Mouse (Mus musculus): ENCODE measurements around the gene Sfi1.
A peak's percentile ranks its signal among the peaks of the same experiment; 100 is the strongest.
"Not testable (repeated sequence)": the region's sequence is repeated elsewhere in the genome, so short reads cannot be mapped to it uniquely, and the experiment has no call there.

Sfi1 gene

DNA sequence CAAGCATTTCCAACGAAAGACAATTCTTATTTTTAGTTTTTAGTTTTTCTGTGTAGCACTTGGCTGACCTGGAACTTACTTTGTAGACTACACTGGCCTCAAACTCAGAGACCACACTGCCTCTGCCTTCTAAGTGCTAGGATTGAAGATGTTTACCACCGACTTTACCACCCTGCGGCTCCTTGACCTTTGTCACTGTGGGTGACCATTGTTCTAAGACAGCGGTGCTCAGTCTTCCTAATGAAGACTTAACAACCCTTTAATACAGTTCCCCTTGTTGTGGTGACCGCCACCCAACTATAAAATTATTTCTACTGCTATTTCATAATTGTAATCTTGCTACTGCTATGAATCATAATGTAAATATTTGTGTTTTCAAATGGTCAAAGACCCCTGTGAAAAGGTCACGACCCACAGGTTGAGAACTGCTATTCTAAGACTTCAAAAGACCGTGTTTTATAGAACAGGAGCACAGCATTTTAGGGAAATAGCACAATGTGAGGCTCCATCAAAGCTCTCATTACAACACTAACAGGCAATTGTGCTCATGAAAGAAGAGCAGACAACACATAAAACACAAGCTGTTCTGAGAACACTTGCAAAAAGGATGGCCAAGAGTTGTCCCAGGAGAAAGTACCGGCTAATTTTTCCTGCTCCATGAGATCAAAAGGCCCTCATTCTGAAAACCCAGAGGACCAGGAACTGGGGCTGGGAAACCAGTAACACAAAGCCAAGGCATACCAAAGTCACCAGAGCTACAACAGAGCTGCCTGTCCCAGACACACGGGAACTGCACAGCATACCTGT lies 47.7 kb downstream of the Sfi1 start:
- DNase-seq (ENCODE audit: low read depth) = not testable (repeated sequence)

DNA sequence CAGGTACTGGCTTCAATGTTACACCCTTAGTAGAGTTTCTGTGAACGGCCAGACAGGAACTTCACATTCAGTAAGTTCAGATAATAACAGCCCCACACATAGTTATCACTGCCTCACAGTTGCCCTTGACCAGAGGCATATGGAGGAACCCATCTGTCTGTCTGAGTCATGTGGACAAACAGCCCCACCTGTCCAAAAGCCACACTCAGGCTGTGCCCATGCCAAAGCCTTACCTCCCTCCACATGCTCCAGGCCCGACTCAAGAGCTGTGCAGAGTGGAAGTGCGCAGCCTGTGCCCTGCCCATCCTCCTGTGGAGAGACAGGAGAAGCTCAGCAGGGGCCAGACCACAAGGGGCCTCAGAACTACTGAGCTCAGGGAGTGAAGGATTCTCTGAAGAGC lies 49.3 kb downstream of the Sfi1 start:
- DNase-seq (ENCODE audit: low read depth) = not testable (repeated sequence)

DNA sequence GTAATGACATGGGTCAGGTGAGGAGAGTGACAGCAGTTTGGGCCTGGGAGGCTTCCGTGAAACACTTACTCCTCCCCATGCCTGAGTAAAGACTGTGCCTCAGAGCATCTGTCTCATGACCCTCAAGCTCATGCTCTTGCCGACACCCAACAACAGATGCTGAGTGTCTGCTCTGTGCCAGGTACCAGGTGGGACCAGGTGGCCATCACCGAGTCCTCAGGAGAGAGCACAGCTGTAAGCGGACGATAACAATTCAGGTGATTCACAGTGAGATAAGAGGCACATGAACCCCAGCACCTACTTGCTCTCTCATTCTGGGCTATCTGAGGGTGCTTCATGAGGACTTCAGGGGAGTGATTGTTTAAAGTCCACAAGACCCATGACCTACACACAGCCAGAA lies 50.9 kb downstream of the Sfi1 start:
- not testable (repeated sequence) for DNase-seq (ENCODE audit: low read depth)

DNA sequence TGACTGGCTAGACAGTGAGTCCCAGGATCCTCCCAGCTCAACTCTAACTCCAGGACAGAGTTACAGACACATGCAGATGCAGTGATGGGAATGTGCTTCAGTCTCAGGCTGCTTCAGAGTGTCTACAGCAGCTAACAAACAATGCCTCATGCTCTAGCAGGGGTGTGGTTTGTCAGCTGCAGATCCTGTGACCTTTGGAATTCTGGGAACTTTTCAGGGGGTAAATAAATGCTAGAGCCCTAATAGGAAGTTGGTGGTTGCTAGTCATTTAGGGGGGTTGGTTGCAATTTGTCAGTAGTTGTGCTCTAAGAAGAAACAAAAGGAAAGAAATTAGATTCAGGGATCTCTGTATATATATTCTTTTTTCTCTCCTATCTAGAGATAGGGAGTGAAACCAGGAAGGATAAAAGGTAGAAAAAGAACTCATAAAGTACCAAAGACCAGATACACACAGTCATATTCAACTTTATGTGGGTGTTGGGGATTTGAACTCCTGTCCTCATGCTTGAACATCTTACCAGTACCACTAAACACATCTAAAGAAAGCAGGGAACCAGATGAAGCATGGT lies 52.2 kb downstream of the Sfi1 start:
- DNase-seq (ENCODE audit: low read depth) = not testable (repeated sequence)

DNA sequence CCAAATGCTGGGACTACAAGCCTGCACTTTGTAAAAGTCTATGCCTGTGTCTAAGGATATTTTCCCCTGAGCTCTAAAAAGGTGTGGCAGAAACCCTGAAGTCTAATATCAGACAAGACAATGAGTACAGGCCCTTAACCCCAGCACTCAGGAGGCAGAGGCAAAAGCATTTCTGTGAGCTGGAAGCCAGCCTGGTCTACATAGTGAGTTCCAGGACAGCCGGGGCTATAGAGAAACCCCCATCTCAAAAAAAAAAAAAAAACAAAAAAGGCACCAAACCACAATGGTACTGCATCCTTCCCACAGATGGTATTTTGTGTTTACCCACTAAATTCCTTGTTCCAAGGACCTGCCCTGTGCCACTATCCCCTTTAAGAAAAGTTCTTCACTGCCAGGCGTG lies 54.9 kb downstream of the Sfi1 start:
- DNase-seq (ENCODE audit: low read depth) = not testable (repeated sequence)

DNA sequence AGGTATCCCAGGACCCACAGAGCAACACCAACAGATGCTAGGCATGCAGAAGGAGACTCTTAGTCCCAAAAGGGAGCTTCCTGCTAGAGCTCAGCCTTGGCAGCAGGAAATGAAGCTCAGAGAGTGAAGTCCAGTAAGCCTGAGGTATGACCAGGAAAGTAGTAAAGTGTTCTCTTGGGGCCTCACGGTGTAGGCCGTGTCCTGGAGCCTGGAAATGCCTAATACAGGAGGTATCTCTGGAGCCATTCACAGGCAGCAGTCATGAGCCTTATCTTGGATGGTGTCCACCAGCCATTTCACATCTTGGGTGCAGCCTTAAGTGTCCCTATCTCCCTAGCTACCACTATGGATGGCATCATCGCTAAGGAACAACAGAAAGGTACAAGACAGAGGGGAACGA lies 56.0 kb downstream of the Sfi1 start:
- DNase-seq (ENCODE audit: low read depth) = not testable (repeated sequence)

DNA sequence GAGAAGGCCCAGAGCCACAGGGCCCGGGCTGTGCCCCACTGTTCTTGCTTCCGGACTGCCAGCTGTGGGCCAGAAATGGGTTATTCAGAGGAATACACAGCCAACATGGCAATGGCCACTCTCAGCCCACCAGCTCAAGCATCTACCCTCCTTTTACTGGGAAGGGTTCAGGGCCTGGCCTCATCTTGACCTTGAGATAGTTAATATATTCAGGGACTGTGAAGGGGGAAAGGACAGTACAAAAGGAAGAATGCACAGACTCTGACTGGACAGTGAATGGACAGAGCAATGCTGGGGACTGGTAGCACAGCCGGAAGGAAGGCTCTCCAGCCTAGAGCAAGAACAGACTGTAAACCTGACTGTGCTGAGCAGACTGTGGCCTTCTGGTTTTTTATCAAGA lies 57.3 kb downstream of the Sfi1 start:
- not testable (repeated sequence) for DNase-seq (ENCODE audit: low read depth)

DNA sequence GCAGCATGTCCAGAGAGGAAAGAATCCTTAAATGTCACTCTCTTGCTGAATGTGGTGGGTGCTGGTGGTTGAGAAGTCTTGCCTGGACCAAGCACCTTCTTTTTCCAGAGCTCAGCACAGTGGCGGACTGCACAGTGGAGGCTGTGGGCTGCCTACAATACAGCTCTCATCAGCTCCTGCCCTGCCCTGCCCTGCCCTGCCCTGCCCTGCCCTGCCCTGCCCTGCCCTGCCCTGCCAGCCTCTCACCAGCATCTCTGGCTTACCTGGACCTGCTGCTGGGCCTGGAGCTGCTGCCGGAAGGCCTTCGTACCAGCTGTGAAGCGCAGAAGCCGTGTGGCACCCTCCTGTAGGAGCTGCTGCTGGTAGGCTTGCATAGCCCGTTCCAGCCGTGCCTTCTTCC lies 57.9 kb downstream of the Sfi1 start:
- not testable (repeated sequence) for DNase-seq (ENCODE audit: low read depth)

DNA sequence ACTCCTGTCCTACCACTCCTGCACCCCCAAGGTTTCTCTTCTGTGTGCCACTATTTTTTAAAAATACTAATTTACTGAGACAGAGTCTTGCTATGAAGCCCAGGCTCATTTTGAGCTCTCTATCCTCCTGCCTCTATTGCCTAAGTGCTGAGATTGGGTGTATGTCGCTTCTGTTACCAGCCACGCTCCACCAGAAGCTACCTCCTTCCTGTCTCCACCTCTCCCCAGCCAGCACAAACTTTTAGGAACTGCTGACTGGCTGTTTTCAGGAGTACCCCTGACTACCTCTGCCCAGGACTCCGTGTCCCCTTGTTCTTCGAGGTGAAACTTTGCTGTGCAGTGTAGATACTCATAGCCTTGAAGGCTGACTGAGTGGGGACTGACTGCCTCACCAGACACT lies 59.9 kb downstream of the Sfi1 start:
- DNase-seq (ENCODE audit: low read depth) = not testable (repeated sequence)

DNA sequence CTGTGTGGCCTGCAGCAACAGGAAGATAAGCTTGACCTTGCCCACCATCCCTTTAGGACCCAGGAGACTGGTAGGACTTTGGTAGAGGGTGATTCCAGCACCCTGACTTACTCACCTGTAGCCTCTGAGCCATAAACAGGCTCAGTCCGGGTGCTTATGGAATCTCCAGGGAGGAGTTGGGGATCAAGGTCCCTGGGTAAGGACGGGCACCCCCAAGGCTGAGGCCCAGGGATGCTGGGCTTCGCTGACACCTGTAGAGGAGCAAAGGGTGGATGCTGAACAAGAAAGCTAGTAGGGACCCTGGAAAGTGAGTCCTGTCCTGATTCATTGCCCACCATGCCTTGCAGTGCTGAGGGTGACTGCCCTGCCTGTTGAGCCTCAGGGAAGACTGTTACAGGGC lies 60.3 kb downstream of the Sfi1 start:
- DNase-seq (ENCODE audit: low read depth) = not testable (repeated sequence)

DNA sequence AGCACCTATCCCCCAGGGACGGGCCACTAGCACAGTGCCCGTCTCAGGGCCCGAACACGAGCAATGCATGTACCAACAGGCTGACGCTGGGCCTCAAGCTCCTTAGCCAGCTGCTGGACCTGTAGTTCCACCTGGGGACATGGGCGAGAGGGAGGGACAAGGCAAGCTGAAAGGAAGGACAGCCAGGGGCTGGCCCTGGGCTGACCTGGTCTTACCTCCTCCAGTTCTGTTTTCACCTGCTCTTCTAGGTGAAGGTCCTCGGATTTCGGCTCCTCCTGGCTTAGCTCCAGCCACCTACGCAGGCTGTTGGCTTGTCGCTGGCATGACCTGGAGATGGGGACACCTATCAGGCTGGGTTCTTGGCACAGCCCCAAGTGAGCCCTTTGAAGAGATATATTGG lies 61.3 kb downstream of the Sfi1 start:
- not testable (repeated sequence) for DNase-seq (ENCODE audit: low read depth)

DNA sequence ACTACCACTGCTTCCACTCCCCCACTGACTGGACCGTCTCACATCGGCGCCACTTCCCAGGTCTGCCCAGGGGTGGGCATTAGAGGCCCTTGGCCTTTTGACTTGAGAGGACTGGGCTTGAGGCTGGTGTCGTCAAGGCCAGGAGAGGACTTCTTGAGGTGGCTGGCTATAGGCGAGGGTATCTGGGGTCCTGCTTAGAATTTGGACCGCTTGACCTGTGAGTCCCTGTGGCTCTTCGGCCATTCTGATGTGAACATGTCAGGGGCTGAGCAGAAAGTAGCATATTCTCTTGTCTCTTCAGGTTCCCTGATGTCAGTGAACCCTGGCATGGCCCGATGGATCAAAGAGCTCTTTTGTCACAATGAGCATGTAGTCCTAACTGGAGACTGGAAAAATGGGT lies 63.4 kb downstream of the Sfi1 start:
- DNase-seq (ENCODE audit: low read depth) = not testable (repeated sequence)

DNA sequence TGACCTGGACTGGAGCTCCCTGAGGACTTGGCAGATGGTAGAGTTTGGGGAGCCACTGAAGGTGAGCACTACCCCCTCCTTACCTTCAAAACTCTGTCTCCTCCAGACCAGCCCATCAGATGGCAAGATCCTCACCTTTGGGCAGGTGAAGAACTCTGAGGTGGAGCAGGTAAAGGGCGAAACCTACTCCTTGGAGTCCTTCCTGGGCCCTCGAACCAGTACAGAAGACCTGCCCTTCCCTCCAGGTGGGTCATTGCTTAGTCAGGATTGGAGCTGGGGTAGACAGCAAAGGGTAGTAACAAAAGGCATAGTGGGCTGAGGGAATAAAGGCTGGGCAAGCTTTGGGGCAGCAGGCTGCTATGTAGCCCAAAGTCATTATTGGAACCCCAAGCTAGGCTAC lies 64.0 kb downstream of the Sfi1 start:
- not testable (repeated sequence) for DNase-seq (ENCODE audit: low read depth)

DNA sequence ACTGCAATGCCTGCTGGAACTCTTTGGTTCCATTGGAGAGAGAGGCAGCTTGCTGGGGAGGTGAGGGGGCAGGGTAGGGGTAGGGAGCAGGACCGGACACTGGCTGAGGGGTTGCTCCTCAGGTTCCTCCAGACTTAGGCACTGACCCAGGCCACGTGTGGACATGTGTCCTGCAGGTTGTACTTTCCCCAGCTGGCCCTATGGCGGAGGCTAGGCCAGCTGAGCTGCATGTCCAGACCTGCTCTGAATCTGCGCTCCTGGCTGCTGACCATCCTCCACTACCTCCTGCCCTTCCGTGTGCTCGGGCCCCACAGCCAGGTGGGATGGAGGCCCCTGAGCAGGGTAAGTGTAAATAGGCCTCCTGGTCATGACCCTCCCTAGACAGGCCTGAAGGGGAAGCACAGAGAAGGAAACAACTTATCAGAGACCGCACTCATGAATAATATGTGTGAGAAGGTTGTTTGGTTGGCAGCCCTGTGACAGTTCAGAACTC lies 65.9 kb downstream of the Sfi1 start:
- DNase-seq (ENCODE audit: low read depth) = not testable (repeated sequence)

DNA sequence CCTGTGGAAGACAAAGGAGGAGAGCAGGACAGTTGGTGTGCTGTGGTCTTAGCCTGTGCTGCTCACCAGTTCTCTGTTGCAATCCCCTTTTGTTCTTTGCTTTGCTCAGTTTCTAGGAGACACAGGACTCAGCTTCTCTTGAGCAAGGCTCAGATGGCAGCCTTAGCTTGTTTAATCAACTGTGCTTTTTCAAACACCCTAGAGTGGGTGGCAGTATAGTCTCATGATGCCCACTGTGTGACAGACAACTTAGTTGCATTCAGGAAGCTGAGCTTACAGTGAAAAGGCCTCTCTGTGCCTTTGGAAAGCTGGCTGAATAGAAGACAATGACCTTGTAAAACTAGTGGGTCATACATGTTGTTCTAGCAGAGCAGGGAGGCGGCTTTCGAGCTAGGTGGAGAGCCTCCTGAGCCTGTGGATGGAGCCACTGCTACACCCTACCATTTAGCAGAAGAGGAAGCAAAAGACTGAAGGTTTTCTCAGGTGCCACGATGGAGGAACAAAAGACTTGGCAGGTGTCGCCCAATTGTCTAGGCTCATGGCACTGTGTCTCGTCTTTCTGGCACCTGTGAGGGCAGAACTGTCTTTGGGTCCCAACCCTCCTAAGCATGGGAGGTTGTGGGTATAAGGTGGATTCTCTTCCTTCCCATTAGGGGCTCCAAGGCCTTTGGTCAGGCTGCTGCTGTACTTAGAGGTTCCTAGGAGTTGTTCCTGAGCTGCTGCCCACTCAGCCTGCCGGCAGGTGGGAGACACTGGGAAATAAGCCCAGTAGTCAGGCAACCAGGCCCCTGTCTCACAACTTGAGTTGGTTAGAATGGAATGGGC lies 66.6 kb downstream of the Sfi1 start:
- DNase-seq (ENCODE audit: low read depth) = not testable (repeated sequence)

DNA sequence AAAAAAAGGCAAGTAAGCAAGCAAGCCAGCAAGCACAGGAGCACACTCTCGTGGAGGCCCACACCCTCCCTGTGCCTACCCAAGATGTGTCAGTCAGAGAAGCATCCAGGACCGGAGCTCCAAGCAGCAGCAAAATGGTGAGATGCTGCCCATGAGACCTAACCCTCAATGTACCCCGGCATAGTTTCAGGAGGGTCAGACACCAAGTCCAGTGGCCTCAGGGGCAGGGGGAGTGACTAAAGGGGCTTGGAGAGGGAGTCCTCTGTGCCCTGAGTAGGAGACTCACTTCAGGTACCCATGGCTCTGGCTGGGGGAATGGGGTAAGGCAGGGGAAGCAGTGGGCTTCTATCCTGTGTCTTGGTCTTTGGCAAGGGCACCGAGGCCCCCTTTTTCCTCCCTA lies 67.3 kb downstream of the Sfi1 start:
- not testable (repeated sequence) for DNase-seq (ENCODE audit: low read depth)

DNA sequence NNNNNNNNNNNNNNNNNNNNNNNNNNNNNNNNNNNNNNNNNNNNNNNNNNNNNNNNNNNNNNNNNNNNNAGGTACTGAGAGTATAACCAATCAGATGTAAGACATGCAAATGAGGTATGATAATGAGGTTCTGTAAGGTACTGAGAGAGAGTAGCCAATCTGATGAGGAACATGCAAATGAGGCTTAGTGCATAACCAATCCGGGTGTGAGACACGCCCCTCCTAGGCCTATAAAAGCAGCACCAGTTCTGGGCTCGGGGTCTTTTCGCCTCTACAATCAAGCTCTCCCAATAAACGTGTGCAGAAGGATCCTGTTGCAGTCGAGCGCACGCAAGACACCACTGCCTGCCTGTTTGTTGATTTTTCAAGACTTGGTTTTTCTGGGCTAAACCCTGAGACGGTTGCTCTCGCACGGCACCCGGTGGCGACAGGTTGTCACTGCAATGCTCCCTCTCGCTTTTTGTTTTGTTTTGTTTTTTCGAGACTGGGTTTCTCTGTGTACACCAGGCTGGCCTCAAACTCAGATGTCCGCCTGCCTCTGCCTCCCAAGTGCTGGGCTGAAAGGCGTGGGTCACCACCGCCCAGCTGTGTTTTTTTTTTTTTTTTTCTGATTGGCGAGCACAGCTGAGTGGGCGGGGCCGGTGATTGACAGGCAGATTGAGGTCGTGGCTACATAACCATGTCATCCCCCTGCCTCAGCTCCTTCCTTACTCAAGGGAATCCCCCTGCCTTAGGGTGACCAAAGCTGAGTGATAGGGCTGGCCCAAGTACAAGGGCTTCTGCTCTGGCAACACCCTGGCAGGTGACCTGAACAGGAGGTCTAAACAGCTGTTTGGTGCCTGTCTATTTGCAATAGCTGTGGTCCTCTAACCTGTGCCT lies 68.1 kb downstream of the Sfi1 start:
- not testable (repeated sequence) for DNase-seq (ENCODE audit: low read depth)

DNA sequence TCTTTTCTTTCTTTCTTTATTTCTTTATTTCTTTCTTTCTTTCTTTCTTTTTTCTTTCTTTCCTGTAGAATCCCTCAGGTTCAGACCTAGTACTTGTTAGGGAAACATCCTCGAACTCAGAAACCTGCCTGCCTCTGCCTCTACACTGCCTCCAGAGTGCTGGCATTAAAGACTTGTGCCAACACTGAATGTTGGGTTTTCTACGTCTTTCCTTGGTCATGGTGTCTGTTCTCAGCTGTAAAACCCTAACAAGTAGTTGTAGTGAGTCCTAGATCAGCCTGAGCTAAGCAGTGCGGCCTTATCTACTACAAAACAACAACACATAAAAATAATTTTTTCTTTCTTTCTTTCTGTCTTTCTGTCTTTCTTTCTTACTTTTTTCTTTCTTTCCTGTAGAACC lies 78.9 kb downstream of the Sfi1 start:
- no peak for DNase-seq (ENCODE audit: low read depth)

DNA sequence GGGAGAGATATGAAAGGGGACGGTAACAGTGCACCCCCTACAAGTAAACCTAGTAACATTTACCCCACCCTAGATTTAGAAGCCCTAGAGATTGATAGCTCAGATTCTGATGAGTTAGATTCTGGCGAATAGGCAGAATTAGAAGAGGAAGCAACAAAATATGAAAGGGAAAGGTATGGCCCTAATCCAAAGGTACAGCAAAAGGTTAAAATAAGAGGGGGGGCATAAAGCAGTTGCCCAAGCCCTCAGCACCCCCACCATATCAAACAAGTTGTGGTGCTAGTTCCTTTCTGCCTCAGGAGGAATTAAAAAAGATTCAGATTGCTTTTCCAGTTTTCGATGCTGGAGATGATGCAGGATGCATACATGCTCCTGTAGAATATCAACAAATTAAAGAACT lies 87.1 kb downstream of the Sfi1 start:
- no peak for DNase-seq (ENCODE audit: low read depth)

DNA sequence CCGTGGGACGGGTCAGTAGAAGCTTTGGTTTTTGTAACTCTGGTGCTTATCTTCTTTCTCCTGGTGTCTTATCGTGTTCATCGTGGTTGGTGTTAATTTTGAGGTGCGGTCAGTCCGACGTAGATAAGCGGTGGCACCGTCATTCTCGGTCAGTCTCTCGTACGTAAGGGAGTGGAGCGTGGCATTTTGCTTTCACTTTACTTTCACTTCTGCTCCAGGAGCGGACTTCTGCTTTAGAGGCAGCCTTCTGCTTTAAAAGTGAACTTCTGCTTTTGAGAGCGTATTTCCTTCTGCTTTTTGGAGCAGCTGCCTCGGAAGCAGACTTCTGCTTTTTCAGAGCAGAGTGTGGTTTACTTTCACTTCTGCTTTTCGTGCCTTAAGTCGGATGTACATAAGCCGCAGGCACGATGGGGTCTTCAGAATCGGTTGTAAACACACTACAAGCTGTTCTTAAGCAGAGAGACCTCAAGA lies 88.0 kb downstream of the Sfi1 start:
- peak; percentile 68 for DNase-seq (ENCODE audit: low read depth)

DNA sequence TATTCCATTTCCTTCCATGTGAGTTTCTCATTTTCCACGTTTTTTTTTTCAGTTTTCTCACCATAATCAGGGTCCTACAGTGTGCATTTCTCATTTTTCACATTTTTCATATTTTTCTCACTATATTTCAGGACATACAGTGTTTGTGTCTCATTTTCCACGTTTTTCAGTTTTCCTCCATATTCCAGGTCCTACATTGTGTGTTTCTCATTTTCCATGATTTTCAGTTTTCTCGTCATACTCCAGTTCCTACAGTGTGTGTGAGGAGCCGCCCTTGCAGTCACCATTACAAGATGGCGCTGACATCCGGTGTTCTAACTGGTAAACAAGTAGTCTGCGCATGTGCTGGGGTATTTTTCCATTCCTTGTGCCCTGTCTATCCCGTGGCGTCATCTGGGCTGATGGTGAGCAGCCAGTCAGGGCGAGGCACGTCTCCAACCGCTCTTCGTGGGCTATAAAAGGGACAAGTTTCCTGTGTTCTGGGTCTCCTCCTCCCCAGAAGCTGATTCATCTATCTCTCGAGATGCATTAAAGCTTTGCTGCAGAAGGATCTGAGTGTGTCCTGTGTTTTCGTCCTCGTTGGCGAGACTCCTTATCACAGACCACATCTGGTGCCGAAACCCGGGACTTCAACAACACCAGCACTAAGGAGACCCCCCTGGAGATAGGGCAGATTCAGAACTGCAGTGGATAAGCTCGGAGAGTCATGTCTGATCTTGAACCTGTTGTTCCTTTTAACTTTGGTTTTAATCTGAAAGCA lies 88.6 kb downstream of the Sfi1 start:
- DNase-seq (ENCODE audit: low read depth) = not testable (repeated sequence)
